Mouse (Mus musculus) testis, adult 2 months (tissue): Measurements from ENCODE around the gene Usf1.

ENCODE experiments used
- CTCF ChIP-seq: fragments of 200-500 bp; IDR thresholded peaks from 2 replicates; pipeline ENCODE4 v1.5.1; 2012; ENCODE audit warnings: low read depth, mild to moderate bottlenecking, inconsistent platforms, low read length, moderate library complexity; ENCODE audit not compliant: control insufficient read depth, insufficient read depth, insufficient replicate concordance
- POLR2A ChIP-seq: fragments of 200-500 bp; IDR thresholded peaks from 2 replicates; pipeline ENCODE4 v1.6.1; 2012; ENCODE audit warnings: low read depth, mild to moderate bottlenecking, inconsistent platforms, low read length, moderate library complexity; ENCODE audit not compliant: control insufficient read depth

DNA sequence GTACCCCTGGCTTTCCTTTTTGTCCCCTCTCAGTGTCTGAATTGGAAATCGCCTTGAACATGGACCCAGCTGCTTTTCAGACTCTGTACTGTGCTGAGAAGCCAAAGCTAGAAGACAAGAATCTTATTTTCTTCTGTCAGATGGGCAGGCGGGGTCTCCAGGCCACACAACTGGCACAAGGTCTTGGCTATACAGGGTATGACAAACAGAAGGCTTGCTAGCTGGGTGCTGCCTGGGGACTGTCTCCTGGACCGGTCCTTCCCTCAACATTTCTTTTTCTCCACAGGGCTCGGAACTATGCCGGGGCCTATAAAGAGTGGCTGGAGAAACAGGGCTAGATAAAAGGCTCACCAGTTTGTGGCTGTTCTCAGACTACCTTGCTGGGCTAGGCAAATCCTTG is 8.8 kb downstream of the Usf1 start:
- TF ChIP-seq POLR2A, result no peak
- TF ChIP-seq CTCF, result no peak
